Mouse (Mus musculus): ENCODE results near the gene Kif5a. TPM values are rescaled to one million over a fixed set of nuclear protein-coding genes. Genes with fewer than 3 reads are reported as not detected.

Kif5a gene
- polyA plus RNA-seq, 1 experiment from 2014 or later, result 0.28 TPM

DNA sequence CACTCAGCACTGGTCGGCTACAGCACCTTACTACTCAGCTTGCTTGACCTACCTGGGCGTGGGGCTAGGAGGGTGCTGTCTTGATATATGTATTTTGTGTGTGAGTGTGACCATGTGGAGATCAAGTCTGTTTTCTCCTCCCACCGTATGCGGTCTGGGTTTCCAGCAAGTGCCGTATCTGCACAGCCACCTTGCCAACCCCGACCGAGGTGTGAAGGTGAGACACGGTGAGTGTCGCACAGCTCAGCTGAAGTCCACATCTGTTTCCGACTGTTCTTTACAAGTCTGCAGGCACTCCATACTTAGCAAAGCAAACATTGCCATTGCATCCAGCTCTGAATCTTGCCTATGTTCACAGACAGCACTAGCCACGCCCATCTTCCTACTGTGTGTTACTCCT is 40.0 kb upstream of the Kif5a start:
- no peak for ATAC-seq (replicated peaks; ENCODE audit: low FRiP score, low read depth)
- no peak overlapping the region for H3K27ac ChIP-seq

GRCm38 (mm10) chr10:127300361-127300760 is 37.2 kb upstream of the Kif5a start:
- no peak for DNase-seq (ENCODE audit: low spot score)
- Histone ChIP-seq H3K4me1 (replicated peaks; ENCODE audit: insufficient read depth, low read length) (no peaks in the 10 kb centered on the region), H3K4me3 (replicated peaks; ENCODE audit: low read depth, low read length) (no peak overlapping the region), H3K27me3 (ENCODE audit: insufficient read depth, low read length) (no peaks in the 10 kb centered on the region), H3K27ac (no peak overlapping the region), H3K36me3 (ENCODE audit: insufficient read depth, low read length) (peaks cover 69% of the 10 kb centered on the region), H3K4me2 (ENCODE audit: low read length) (no peak overlapping the region), H3K9me3 (replicated peaks; ENCODE audit: low read length) (no peaks in the 10 kb centered on the region), H3K9ac (ENCODE audit: low read depth, low read length) (no peak overlapping the region)
- ATAC-seq (replicated peaks; ENCODE audit: low FRiP score, low read depth), result no peak
- TF ChIP-seq CTCF (IDR thresholded peaks at IDR 0.05; ENCODE audit: low read depth), result no peak
- WGBS, result 94% methylated on average over 6 of the region's 6 CpGs

More for the DNA sequence above, 40.0 kb upstream of the Kif5a start:
- H3K4me1 ChIP-seq (replicated peaks; ENCODE audit: insufficient read depth, low read length), result no peaks in the 10 kb centered on the region
- H3K27me3 ChIP-seq (ENCODE audit: insufficient read depth, low read length), result no peaks in the 10 kb centered on the region
- peaks cover 65% of the 10 kb centered on the region for H3K36me3 ChIP-seq (ENCODE audit: insufficient read depth, low read length)
- no peaks in the 10 kb centered on the region for H3K9me3 ChIP-seq (replicated peaks; ENCODE audit: low read length)
- TF ChIP-seq CTCF (IDR thresholded peaks at IDR 0.05; ENCODE audit: low read depth), result no peak
- no peak overlapping the region for H3K9ac ChIP-seq (ENCODE audit: low read depth, low read length)
- DNase-seq (ENCODE audit: low spot score), result no peak
- 94% methylated on average over 11 of the region's 11 CpGs for WGBS
- no peak overlapping the region for H3K4me3 ChIP-seq (replicated peaks; ENCODE audit: low read depth, low read length)
- H3K4me2 ChIP-seq (ENCODE audit: low read length), result no peak overlapping the region

GRCm38 (mm10) chr10:127297015-127297871 is 34.1 kb upstream of the Kif5a start:
- H3K4me2 ChIP-seq (ENCODE audit: low read length), result no peak overlapping the region
- no peaks in the 10 kb centered on the region for H3K9me3 ChIP-seq (replicated peaks; ENCODE audit: low read length)
- H3K27me3 ChIP-seq (ENCODE audit: insufficient read depth, low read length), result no peaks in the 10 kb centered on the region
- H3K27ac ChIP-seq, result no peak overlapping the region
- no peak for TF ChIP-seq CTCF (IDR thresholded peaks at IDR 0.05; ENCODE audit: low read depth)
- no peak for DNase-seq (ENCODE audit: low spot score)
- ATAC-seq (replicated peaks; ENCODE audit: low FRiP score, low read depth), result no peak
- H3K4me1 ChIP-seq (replicated peaks; ENCODE audit: insufficient read depth, low read length), result peaks cover 2% of the 10 kb centered on the region; the same call in 1 of the 2 replicates
- H3K36me3 ChIP-seq (ENCODE audit: insufficient read depth, low read length), result peaks cover 59% of the 10 kb centered on the region
- H3K9ac ChIP-seq (ENCODE audit: low read depth, low read length), result no peak overlapping the region
- no peak overlapping the region for H3K4me3 ChIP-seq (replicated peaks; ENCODE audit: low read depth, low read length)
- 89% methylated on average over 16 of the region's 16 CpGs for WGBS

- Histone ChIP-seq H3K27me3 (ENCODE audit: insufficient read depth, low read length) (no peaks in the 10 kb centered on the region), H3K4me3 (replicated peaks; ENCODE audit: low read depth, low read length) (no peak overlapping the region), H3K9me3 (replicated peaks; ENCODE audit: low read length) (no peaks in the 10 kb centered on the region), H3K4me2 (ENCODE audit: low read length) (no peak overlapping the region), H3K4me1 (replicated peaks; ENCODE audit: insufficient read depth, low read length) (peaks cover 8% of the 10 kb centered on the region), H3K27ac (no peak overlapping the region), H3K9ac (ENCODE audit: low read depth, low read length) (no peak overlapping the region), H3K36me3 (ENCODE audit: insufficient read depth, low read length) (peaks cover 56% of the 10 kb centered on the region)
- ATAC-seq (replicated peaks; ENCODE audit: low FRiP score, low read depth) (no peak), DNase-seq (ENCODE audit: low spot score) (no peak)
- no peak for TF ChIP-seq CTCF (IDR thresholded peaks at IDR 0.05; ENCODE audit: low read depth)
- WGBS, result 86% methylated on average over 24 of the region's 24 CpGs
These were observed 33.0 kb upstream of the Kif5a start for GRCm38 (mm10) chr10:127295986-127296794.

GRCm38 (mm10) chr10:127294895-127295510 is 31.9 kb upstream of the Kif5a start:
- Histone ChIP-seq H3K4me2 (ENCODE audit: low read length) (no peak overlapping the region), H3K36me3 (ENCODE audit: insufficient read depth, low read length) (peaks cover 48% of the 10 kb centered on the region), H3K9me3 (replicated peaks; ENCODE audit: low read length) (no peaks in the 10 kb centered on the region), H3K27ac (no peak overlapping the region), H3K9ac (ENCODE audit: low read depth, low read length) (no peak overlapping the region), H3K4me3 (replicated peaks; ENCODE audit: low read depth, low read length) (no peak overlapping the region), H3K27me3 (ENCODE audit: insufficient read depth, low read length) (no peaks in the 10 kb centered on the region), H3K4me1 (replicated peaks; ENCODE audit: insufficient read depth, low read length) (peaks cover 8% of the 10 kb centered on the region)
- ATAC-seq (replicated peaks; ENCODE audit: low FRiP score, low read depth), result no peak
- WGBS, result 85% methylated on average over 10 of the region's 10 CpGs
- DNase-seq (ENCODE audit: low spot score), result no peak
- no peak for TF ChIP-seq CTCF (IDR thresholded peaks at IDR 0.05; ENCODE audit: low read depth)

DNA sequence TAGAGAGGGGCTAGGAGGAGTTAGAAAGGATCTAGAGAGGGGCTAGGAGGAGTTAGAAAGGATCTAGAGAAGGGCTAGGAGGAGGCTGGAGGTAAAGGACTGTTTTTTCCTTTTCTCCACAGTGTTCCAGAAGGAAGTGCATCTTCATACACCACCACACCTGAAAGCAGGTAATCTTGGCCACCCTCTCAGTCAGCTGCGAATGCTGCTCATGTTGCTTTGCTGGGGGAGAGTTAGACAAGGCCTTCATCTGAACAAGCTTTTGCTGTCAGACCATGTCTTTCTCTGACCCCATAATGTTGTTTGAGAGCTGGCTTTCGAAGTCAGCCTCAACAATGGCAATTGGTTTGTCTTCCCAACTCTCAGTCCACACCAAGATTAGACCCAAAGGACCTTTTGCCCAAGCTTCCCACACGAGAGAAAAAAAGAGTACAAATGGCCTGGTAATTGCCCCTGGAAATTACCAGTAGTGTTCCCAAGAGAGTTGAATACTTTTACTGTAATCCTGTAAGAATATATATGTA is 30.5 kb upstream of the Kif5a start:
- peaks cover 35% of the 10 kb centered on the region for H3K36me3 ChIP-seq (ENCODE audit: insufficient read depth, low read length)
- H3K27me3 ChIP-seq (ENCODE audit: insufficient read depth, low read length), result no peaks in the 10 kb centered on the region
- peaks cover 12% of the 10 kb centered on the region for H3K4me1 ChIP-seq (replicated peaks; ENCODE audit: insufficient read depth, low read length)
- H3K9me3 ChIP-seq (replicated peaks; ENCODE audit: low read length), result no peaks in the 10 kb centered on the region
- no peak overlapping the region for H3K4me2 ChIP-seq (ENCODE audit: low read length)
- ATAC-seq (replicated peaks; ENCODE audit: low FRiP score, low read depth) (no peak), DNase-seq (ENCODE audit: low spot score) (no peak)
- no peak overlapping the region for H3K4me3 ChIP-seq (replicated peaks; ENCODE audit: low read depth, low read length)
- no peak overlapping the region; the same call in 1 of the 2 replicates for H3K27ac ChIP-seq
- TF ChIP-seq CTCF (IDR thresholded peaks at IDR 0.05; ENCODE audit: low read depth), result no peak
- H3K9ac ChIP-seq (ENCODE audit: low read depth, low read length), result no peak overlapping the region
- WGBS, result 81% methylated on average over 3 of the region's 3 CpGs
